Mouse (Mus musculus) olfactory bulb, adult 2 months (tissue): Measurements from ENCODE around the gene Nop58.

Source experiments
- CTCF ChIP-seq: fragments of 200-500 bp; IDR thresholded peaks from 2 replicates; pipeline ENCODE4 v1.5.1; 2012; ENCODE audit warnings: low read depth, mild to moderate bottlenecking, low read length, moderate library complexity; ENCODE audit not compliant: insufficient read depth
- POLR2A ChIP-seq: fragments of 200-500 bp; IDR thresholded peaks from 2 replicates; pipeline ENCODE4 v1.6.1; 2012; ENCODE audit warnings: mild to moderate bottlenecking, low read depth, low read length, moderate library complexity; ENCODE audit not compliant: insufficient read depth

GRCm38 (mm10) chr1:59669962-59670630 lies 14.7 kb upstream of the Nop58 start:
- TF ChIP-seq POLR2A (no peak), CTCF (no peak)
